Comparison of ENCODE assay signal across 7 mouse cellular contexts in genomic region chr7:105737648-105738047, GRCm38 (mm10). TPM values are rescaled to one million over a fixed set of nuclear protein-coding genes. Genes with fewer than 3 reads are reported as not detected.
DNase-seq lines count a peak whose midpoint lies in the region; ATAC-seq and TF ChIP-seq lines count a peak whose summit lies in the region.

No protein-coding gene starts in this region.

- DNase-seq in lung, embryonic 14.5 days = no peak
- DNase-seq in lung, postnatal 25 days (ENCODE audit: low spot score) = no peak
- no peak for DNase-seq in forebrain, embryonic 10.5 days (ENCODE audit: extremely low spot score, low spot score)
- DNase-seq in limb, embryonic 10.5 days (ENCODE audit: low spot score) = no peak
- DNase-seq in right cerebral cortex, postnatal 25 days = no peak
- no peak for DNase-seq in layer of hippocampus, adult 9-10 months (ENCODE audit: low spot score)

- WGBS in lung, embryonic 14.5 days = 31% methylated on average over 3 of the region's 3 CpGs
- WGBS in forebrain, embryonic 10.5 days = 45% methylated on average over 3 of the region's 3 CpGs
- WGBS in limb, embryonic 10.5 days = 32% methylated on average over 3 of the region's 3 CpGs
- WGBS in small intestine, adult 2 months = 33% methylated on average over 3 of the region's 3 CpGs

- no peak for TF ChIP-seq POLR2A in small intestine, adult 2 months (IDR thresholded peaks at IDR 0.05; ENCODE audit: low read depth, low read length)

- no peaks in the 10 kb centered on the region for H3K27me3 ChIP-seq in lung, embryonic 14.5 days (ENCODE audit: insufficient read depth, low read length)
- H3K27me3 ChIP-seq in forebrain, embryonic 10.5 days (ENCODE audit: poor library complexity, severe bottlenecking) = no peaks in the 10 kb centered on the region
- no peaks in the 10 kb centered on the region for H3K27me3 ChIP-seq in limb, embryonic 10.5 days (ENCODE audit: low read depth, poor library complexity, severe bottlenecking)
- H3K27me3 ChIP-seq in small intestine, adult 2 months (ENCODE audit: control insufficient read depth, insufficient read depth, low read length) = no peaks in the 10 kb centered on the region

- no peak for TF ChIP-seq CTCF in lung, embryonic 14.5 days (IDR thresholded peaks at IDR 0.05; ENCODE audit: low read depth)
- no peak for TF ChIP-seq CTCF in small intestine, adult 2 months (IDR thresholded peaks at IDR 0.05; ENCODE audit: extremely low read depth, insufficient read length, insufficient replicate concordance, low read depth, low read length)

- no peak for ATAC-seq in lung, embryonic 14.5 days (ENCODE audit: insufficient read depth)

- peak overlapping the region; percentile 89 for H3K27ac ChIP-seq in lung, embryonic 14.5 days (ENCODE audit: low read depth)
- H3K27ac ChIP-seq in forebrain, embryonic 10.5 days = 0 out of 2 replicates have a peak overlapping the region, but pooled peaks have one; percentile 92
- H3K27ac ChIP-seq in limb, embryonic 10.5 days = no peak overlapping the region
- H3K27ac ChIP-seq in small intestine, adult 2 months (ENCODE audit: insufficient read depth, low read depth, low read length) = peak overlapping the region; percentile 70

- H3K4me1 ChIP-seq in lung, embryonic 14.5 days (ENCODE audit: insufficient read depth) = no peaks in the 10 kb centered on the region
- H3K4me1 ChIP-seq in forebrain, embryonic 10.5 days = peaks cover 41% of the 10 kb centered on the region
- peaks cover 33% of the 10 kb centered on the region for H3K4me1 ChIP-seq in limb, embryonic 10.5 days
- H3K4me1 ChIP-seq in small intestine, adult 2 months (ENCODE audit: control insufficient read depth, insufficient read depth, insufficient read length, low read length) = no peaks in the 10 kb centered on the region; the same call in 1 of the 2 replicates

- H3K4me3 ChIP-seq in lung, embryonic 14.5 days (ENCODE audit: low read depth, low read length) = peak overlapping the region; percentile 93
- H3K4me3 ChIP-seq in forebrain, embryonic 10.5 days = peak overlapping the region; percentile 87
- H3K4me3 ChIP-seq in limb, embryonic 10.5 days = peak overlapping the region; percentile 74
- no peak overlapping the region for H3K4me3 ChIP-seq in small intestine, adult 2 months (ENCODE audit: low read depth, low read length)

- H3K9ac ChIP-seq in lung, embryonic 14.5 days = peak overlapping the region; percentile 90

- H3K36me3 ChIP-seq in lung, embryonic 14.5 days (ENCODE audit: insufficient read depth) = peaks cover 53% of the 10 kb centered on the region
- H3K36me3 ChIP-seq in forebrain, embryonic 10.5 days (replicated peaks) = peaks cover 54% of the 10 kb centered on the region
- H3K36me3 ChIP-seq in limb, embryonic 10.5 days = peaks cover 55% of the 10 kb centered on the region
- H3K36me3 ChIP-seq in small intestine, adult 2 months (ENCODE audit: control insufficient read depth, insufficient read depth, low read length) = peaks cover 33% of the 10 kb centered on the region

- H3K4me2 ChIP-seq in lung, embryonic 14.5 days = peak overlapping the region; percentile 87

- no peaks in the 10 kb centered on the region for H3K9me3 ChIP-seq in lung, embryonic 14.5 days (ENCODE audit: low read depth, low read length)
- H3K9me3 ChIP-seq in forebrain, embryonic 10.5 days = no peaks in the 10 kb centered on the region
- H3K9me3 ChIP-seq in limb, embryonic 10.5 days (replicated peaks) = no peaks in the 10 kb centered on the region

RNA-seq across cellular contexts. Expression of gene Rrp8, which starts 0.5 kb away (rescaled TPM):
- 45.2 and 48.9 TPM in 2 replicates for polyA plus RNA-seq in lung, embryonic 14.5 days (2014; fragmentation: Nextera tagmentation; extraction: Ambion mirVana)
- 43.5 and 46.5 TPM in 2 replicates for polyA plus RNA-seq in forebrain, embryonic 10.5 days (2016; fragmentation: Nextera tagmentation; extraction: Ambion mirVana)
- 44.1 and 54.1 TPM in 2 replicates for polyA plus RNA-seq in limb, embryonic 10.5 days (2016; fragmentation: Nextera tagmentation; extraction: Ambion mirVana)
- polyA plus RNA-seq in small intestine, adult 2 months (2012; rRNA removed) = 2.5 and 2.7 TPM in 2 replicates

RNA-seq across cellular contexts. Expression of gene Ilk, which starts 1.3 kb away (rescaled TPM):
- polyA plus RNA-seq in lung, embryonic 14.5 days (2014; fragmentation: Nextera tagmentation; extraction: Ambion mirVana) = 372 and 377 TPM in 2 replicates
- polyA plus RNA-seq in forebrain, embryonic 10.5 days (2016; fragmentation: Nextera tagmentation; extraction: Ambion mirVana) = 208 and 211 TPM in 2 replicates
- polyA plus RNA-seq in limb, embryonic 10.5 days (2016; fragmentation: Nextera tagmentation; extraction: Ambion mirVana) = 195 and 200 TPM in 2 replicates
- 39.9 and 60.8 TPM in 2 replicates for polyA plus RNA-seq in small intestine, adult 2 months (2012; rRNA removed)

RNA-seq across cellular contexts. Expression of gene Taf10, which starts 6.5 kb away (rescaled TPM):
- polyA plus RNA-seq in lung, embryonic 14.5 days (2014; fragmentation: Nextera tagmentation; extraction: Ambion mirVana) = 175 and 192 TPM in 2 replicates
- 178 and 183 TPM in 2 replicates for polyA plus RNA-seq in forebrain, embryonic 10.5 days (2016; fragmentation: Nextera tagmentation; extraction: Ambion mirVana)
- 165 and 180 TPM in 2 replicates for polyA plus RNA-seq in limb, embryonic 10.5 days (2016; fragmentation: Nextera tagmentation; extraction: Ambion mirVana)
- polyA plus RNA-seq in small intestine, adult 2 months (2012; rRNA removed) = 400 and 599 TPM in 2 replicates

RNA-seq across cellular contexts. Expression of gene Tpp1, which starts 14.4 kb away (rescaled TPM):
- 73.7 and 78.2 TPM in 2 replicates for polyA plus RNA-seq in lung, embryonic 14.5 days (2014; fragmentation: Nextera tagmentation; extraction: Ambion mirVana)
- polyA plus RNA-seq in forebrain, embryonic 10.5 days (2016; fragmentation: Nextera tagmentation; extraction: Ambion mirVana) = 60.2 and 62.6 TPM in 2 replicates
- 39.8 and 40.5 TPM in 2 replicates for polyA plus RNA-seq in limb, embryonic 10.5 days (2016; fragmentation: Nextera tagmentation; extraction: Ambion mirVana)
- polyA plus RNA-seq in small intestine, adult 2 months (2012; rRNA removed) = 37.2 and 55.9 TPM in 2 replicates

RNA-seq across cellular contexts. Expression of gene Dchs1, which starts 49.8 kb away (rescaled TPM):
- polyA plus RNA-seq in lung, embryonic 14.5 days (2014; fragmentation: Nextera tagmentation; extraction: Ambion mirVana) = 17.7 and 20.7 TPM in 2 replicates
- 8.8 and 9.9 TPM in 2 replicates for polyA plus RNA-seq in forebrain, embryonic 10.5 days (2016; fragmentation: Nextera tagmentation; extraction: Ambion mirVana)
- polyA plus RNA-seq in limb, embryonic 10.5 days (2016; fragmentation: Nextera tagmentation; extraction: Ambion mirVana) = 17.3 and 21.2 TPM in 2 replicates
- polyA plus RNA-seq in small intestine, adult 2 months (2012; rRNA removed) = 2.9 and 5.2 TPM in 2 replicates

Comparison
In these comparisons a context has a peak if more than half of its experiments do, and no peak if none do; other contexts are left out.
1. RNA of gene Rrp8, which starts 0.5 kb away (polyA plus RNA-seq): 43.5 to 46.5 TPM in forebrain, embryonic 10.5 days, 45.2 to 48.9 TPM in lung, embryonic 14.5 days and 44.1 to 54.1 TPM in limb, embryonic 10.5 days; 2.5 to 2.7 TPM in small intestine, adult 2 months; every median in the first group is over 10 times any median in the second.